Mouse (Mus musculus) embryonic facial prominence, embryonic 15.5 days (tissue): Measurements from ENCODE around the gene Brf1. TPM values are rescaled to one million over a fixed set of nuclear protein-coding genes. Genes with fewer than 3 reads are reported as not detected.

Source experiments
- ATAC-seq: fragments of 200-750 bp; cut with Nextera tagmentation; 2 replicates; pipeline ENCODE4 v1.8.0; 2017; ENCODE audit warnings: low read depth, moderate TSS enrichment; ENCODE audit not compliant: insufficient number of reproducible peaks, low FRiP score, low TSS enrichment
- H3K27ac ChIP-seq: fragments of 300-500 bp; sonication (generic); replicated peaks from 2 replicates; pipeline ENCODE4 v1.5.1; 2015; ENCODE audit warnings: mild to moderate bottlenecking, inconsistent platforms
- H3K27me3 ChIP-seq: fragments of 300-500 bp; sonication (generic); 2 replicates; pipeline ENCODE4 v1.6.1; 2015; ENCODE audit warnings: inconsistent platforms
- H3K36me3 ChIP-seq: fragments of 300-500 bp; sonication (generic); 2 replicates; pipeline ENCODE4 v1.6.1; 2015; ENCODE audit warnings: mild to moderate bottlenecking, inconsistent platforms
- H3K4me1 ChIP-seq: fragments of 300-500 bp; sonication (generic); 2 replicates; pipeline ENCODE4 v1.6.1; 2015; ENCODE audit warnings: inconsistent platforms
- H3K4me2 ChIP-seq: fragments of 300-500 bp; sonication (generic); replicated peaks from 2 replicates; pipeline ENCODE4 v1.6.1; 2015; ENCODE audit warnings: mild to moderate bottlenecking, inconsistent platforms
- H3K4me3 ChIP-seq: fragments of 300-500 bp; sonication (generic); replicated peaks from 2 replicates; pipeline ENCODE4 v1.5.1; 2015; ENCODE audit warnings: mild to moderate bottlenecking, inconsistent platforms
- H3K9ac ChIP-seq: fragments of 300-500 bp; sonication (generic); 2 replicates; pipeline ENCODE4 v1.6.1; 2015; ENCODE audit warnings: inconsistent platforms
- H3K9me3 ChIP-seq: fragments of 300-500 bp; sonication (generic); replicated peaks from 2 replicates; pipeline ENCODE4 v1.6.1; 2016; ENCODE audit warnings: inconsistent platforms
- WGBS: fragments of 180-500 bp; shearing (Covaris S2); methylation state at CpG from one replicate; pipeline ENCODE4 v1.1.7; 2015; 5-methylcytosine and 5-hydroxymethylcytosine counted together
- polyA plus RNA-seq: library from polyadenylated mRNA; unstranded; fragments of >200 nt; fragmentation: Nextera tagmentation; extraction: Ambion mirVana; gene quantifications from 2 replicates; pipeline ENCODE4 v1.2.1, GENCODE M21; 2015

Gene Brf1
- polyA plus RNA-seq, 1 experiment from 2014 or later = 70.9 TPM

GRCm38 (mm10) chr12:113017429-113017984 is 17.0 kb upstream of the Brf1 start:
- Histone ChIP-seq H3K36me3 (no peaks in the 10 kb centered on the region), H3K27ac (no peak overlapping the region), H3K9me3 (no peaks in the 10 kb centered on the region), H3K27me3 (no peaks in the 10 kb centered on the region), H3K9ac (no peak overlapping the region), H3K4me1 (peaks cover 39% of the 10 kb centered on the region), H3K4me2 (no peak overlapping the region), H3K4me3 (no peak overlapping the region)
- no peak for ATAC-seq
- 77% methylated on average over 9 of the region's 9 CpGs for WGBS

- 45% methylated on average over 8 of the region's 8 CpGs for WGBS
- Histone ChIP-seq H3K27ac (no peak overlapping the region), H3K4me1 (peaks cover 43% of the 10 kb centered on the region), H3K4me3 (no peak overlapping the region), H3K27me3 (no peaks in the 10 kb centered on the region), H3K4me2 (no peak overlapping the region), H3K9ac (no peak overlapping the region), H3K36me3 (no peaks in the 10 kb centered on the region), H3K9me3 (no peaks in the 10 kb centered on the region)
- ATAC-seq = no peak
Observed at GRCm38 (mm10) chr12:113016976-113017375, 16.5 kb upstream of the Brf1 start.

- H3K9ac ChIP-seq = peak overlapping the region; percentile 68; the same call in 1 of the 2 replicates
- peaks cover 50% of the 10 kb centered on the region for H3K4me1 ChIP-seq
- 78% methylated on average over 4 of the region's 4 CpGs for WGBS
- H3K36me3 ChIP-seq = no peaks in the 10 kb centered on the region
- no peaks in the 10 kb centered on the region for H3K27me3 ChIP-seq
- no peak for ATAC-seq
- peak overlapping the region; percentile 79; the same call in 1 of the 2 replicates for H3K4me3 ChIP-seq
- peak overlapping the region; percentile 82 for H3K4me2 ChIP-seq
- H3K9me3 ChIP-seq = no peaks in the 10 kb centered on the region
- H3K27ac ChIP-seq = no peak overlapping the region
Observed at GRCm38 (mm10) chr12:113015956-113016355, 15.5 kb upstream of the Brf1 start.

- Histone ChIP-seq H3K4me1 (peaks cover 50% of the 10 kb centered on the region), H3K9ac (peak overlapping the region; percentile 68), H3K4me2 (peak overlapping the region; percentile 82), H3K36me3 (no peaks in the 10 kb centered on the region), H3K4me3 (peak overlapping the region; percentile 79), H3K27me3 (no peaks in the 10 kb centered on the region), H3K27ac (peak overlapping the region; percentile 44; the same call in 1 of the 2 replicates), H3K9me3 (no peaks in the 10 kb centered on the region)
- WGBS = under 1% methylated on average over 63 of the region's 64 CpGs
- ATAC-seq = no peak
Observed at GRCm38 (mm10) chr12:113014561-113015556, 14.4 kb upstream of the Brf1 start.

GRCm38 (mm10) chr12:113013604-113014558 is 13.4 kb upstream of the Brf1 start, which contains the start of gene Pacs2:
Gene Pacs2, plus strand, starts transcription at chr12:113014508.
- Histone ChIP-seq H3K27ac (peak within 1 kb of the TSS; percentile 93), H3K4me3 (peak within 1 kb of the TSS; percentile 79), H3K4me2 (peak within 1 kb of the TSS; percentile 82), H3K27me3 (no peaks in the 10 kb centered on the region), H3K9me3 (no peaks in the 10 kb centered on the region), H3K9ac (peak within 1 kb of the TSS; percentile 68), H3K36me3 (no peaks in the 10 kb centered on the region), H3K4me1 (peaks cover 50% of the 10 kb centered on the region)
- peak; percentile 92 for ATAC-seq
- 2% methylated on average over 73 of the region's 85 CpGs for WGBS

GRCm38 (mm10) chr12:113013021-113013491 is 12.6 kb upstream of the Brf1 start:
- Histone ChIP-seq H3K36me3 (no peaks in the 10 kb centered on the region), H3K27me3 (no peaks in the 10 kb centered on the region), H3K9me3 (no peaks in the 10 kb centered on the region), H3K4me1 (peaks cover 50% of the 10 kb centered on the region), H3K27ac (peak overlapping the region; percentile 93), H3K9ac (0 out of 2 replicates have a peak overlapping the region, but pooled peaks have one; percentile 41), H3K4me2 (peak overlapping the region; percentile 52), H3K4me3 (peak overlapping the region; percentile 79)
- WGBS = 28% methylated on average over 3 of the region's 3 CpGs
- ATAC-seq = no peak

- Histone ChIP-seq H3K27me3 (no peaks in the 10 kb centered on the region), H3K4me3 (no peak overlapping the region), H3K9me3 (no peaks in the 10 kb centered on the region), H3K4me2 (no peak overlapping the region), H3K4me1 (peaks cover 44% of the 10 kb centered on the region), H3K9ac (no peak overlapping the region), H3K36me3 (no peaks in the 10 kb centered on the region), H3K27ac (peak overlapping the region; percentile 93)
- no peak for ATAC-seq
- WGBS = 80% methylated on average over 5 of the region's 5 CpGs
Observed at GRCm38 (mm10) chr12:113012443-113012842, 11.9 kb upstream of the Brf1 start.

- Histone ChIP-seq H3K4me2 (no peak overlapping the region), H3K27ac (peak overlapping the region; percentile 93; the same call in 1 of the 2 replicates), H3K27me3 (no peaks in the 10 kb centered on the region), H3K4me3 (no peak overlapping the region), H3K36me3 (no peaks in the 10 kb centered on the region), H3K9me3 (no peaks in the 10 kb centered on the region), H3K9ac (no peak overlapping the region), H3K4me1 (peaks cover 40% of the 10 kb centered on the region)
- 70% methylated on average over 6 of the region's 6 CpGs for WGBS
- ATAC-seq = no peak
Observed at GRCm38 (mm10) chr12:113011702-113012360, 11.3 kb upstream of the Brf1 start.

GRCm38 (mm10) chr12:113004993-113005392 is 4.5 kb upstream of the Brf1 start:
- no peak for ATAC-seq
- Histone ChIP-seq H3K9ac (no peak overlapping the region), H3K36me3 (no peaks in the 10 kb centered on the region), H3K27me3 (no peaks in the 10 kb centered on the region), H3K4me3 (no peak overlapping the region), H3K4me2 (no peak overlapping the region), H3K9me3 (no peaks in the 10 kb centered on the region), H3K27ac (no peak overlapping the region), H3K4me1 (peaks cover 7% of the 10 kb centered on the region)
- WGBS = 28% methylated on average over 4 of the region's 4 CpGs

- no peaks in the 10 kb centered on the region for H3K27me3 ChIP-seq
- no peak overlapping the region for H3K4me2 ChIP-seq
- H3K36me3 ChIP-seq = no peaks in the 10 kb centered on the region
- H3K4me1 ChIP-seq = peaks cover 11% of the 10 kb centered on the region
- H3K27ac ChIP-seq = no peak overlapping the region
- no peaks in the 10 kb centered on the region for H3K9me3 ChIP-seq
- no peak overlapping the region for H3K4me3 ChIP-seq
- no peak for ATAC-seq
- no peak overlapping the region for H3K9ac ChIP-seq
- WGBS = 58% methylated on average over 8 of the region's 8 CpGs
Observed at GRCm38 (mm10) chr12:113004011-113004410, 3.5 kb upstream of the Brf1 start.
